Mouse (Mus musculus): ENCODE measurements around the gene Ap3b1. TPM values are rescaled to one million over a fixed set of nuclear protein-coding genes. Genes with fewer than 3 reads are reported as not detected.
"Not testable (repeated sequence)": the region's sequence is repeated elsewhere in the genome, so short reads cannot be mapped to it uniquely, and the experiment has no call there.

The Ap3b1 gene
- polyA plus RNA-seq (2015; fragmentation: Nextera tagmentation; extraction: Ambion mirVana) = 35.6 and 40.1 TPM in 2 replicates

GRCm38 (mm10) chr13:94358401-94359265, at the start of gene Ap3b1:
Ap3b1 (plus strand) TSS chr13:94358960.
- DNase-seq (ENCODE audit: low spot score) = peak; percentile 93

DNA sequence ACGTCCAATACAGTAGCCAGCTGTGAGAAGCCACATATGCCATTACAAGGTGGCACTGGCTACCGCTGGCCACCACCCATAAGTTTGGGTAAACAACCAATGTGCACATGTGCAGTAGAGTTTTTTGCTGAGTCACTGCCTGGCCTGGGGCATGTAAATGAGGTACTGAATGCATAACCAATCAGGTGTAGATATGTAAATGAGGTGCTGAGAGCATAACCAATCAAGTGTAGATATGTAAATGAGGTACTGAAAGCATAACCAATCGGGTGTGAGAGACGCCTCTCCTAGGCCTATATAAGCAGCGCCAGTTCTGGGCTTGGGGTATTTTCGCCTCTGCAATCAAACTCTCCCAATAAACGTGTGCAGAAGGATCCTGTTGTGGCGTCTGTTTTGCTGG, 45.9 kb upstream of the Ap3b1 start:
- not testable (repeated sequence) for DNase-seq (ENCODE audit: low spot score)

- no peak for DNase-seq (ENCODE audit: low spot score)
Measured at GRCm38 (mm10) chr13:94316975-94317511, 41.7 kb upstream of the Ap3b1 start.

DNA sequence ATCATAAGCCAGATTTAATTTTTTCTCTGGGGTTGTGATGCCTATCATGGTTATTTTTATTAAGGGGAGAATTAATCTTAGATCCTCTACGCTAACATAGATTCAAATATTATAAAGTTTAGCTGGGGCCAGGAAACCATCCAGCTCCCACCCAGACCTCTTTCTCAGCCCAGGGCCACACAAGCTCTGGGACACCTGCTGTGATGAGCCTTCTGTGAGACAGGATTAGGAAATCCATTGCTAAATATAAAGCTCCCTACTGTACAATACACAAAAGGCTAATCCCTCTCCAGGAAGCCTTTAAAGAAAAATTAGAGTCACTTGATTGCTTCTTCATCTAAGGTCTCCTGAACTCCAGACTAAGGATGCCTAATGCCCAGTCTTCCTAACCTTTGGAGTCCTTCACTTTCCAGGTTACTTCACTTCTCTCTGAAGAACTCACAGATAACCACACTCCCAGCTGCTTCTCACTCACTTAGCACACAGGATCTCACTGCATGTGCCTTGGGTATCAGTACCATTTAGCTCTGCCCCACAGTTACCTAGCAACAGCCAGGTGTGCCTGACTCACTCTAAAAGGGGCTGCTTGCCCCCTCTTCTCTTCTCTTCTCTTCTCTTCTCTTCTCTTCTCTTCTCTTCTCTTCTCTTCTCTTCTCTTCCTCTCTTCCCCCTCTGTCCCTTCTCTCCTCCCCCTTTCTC, 37.5 kb upstream of the Ap3b1 start:
- no peak for DNase-seq (ENCODE audit: low spot score)

DNA sequence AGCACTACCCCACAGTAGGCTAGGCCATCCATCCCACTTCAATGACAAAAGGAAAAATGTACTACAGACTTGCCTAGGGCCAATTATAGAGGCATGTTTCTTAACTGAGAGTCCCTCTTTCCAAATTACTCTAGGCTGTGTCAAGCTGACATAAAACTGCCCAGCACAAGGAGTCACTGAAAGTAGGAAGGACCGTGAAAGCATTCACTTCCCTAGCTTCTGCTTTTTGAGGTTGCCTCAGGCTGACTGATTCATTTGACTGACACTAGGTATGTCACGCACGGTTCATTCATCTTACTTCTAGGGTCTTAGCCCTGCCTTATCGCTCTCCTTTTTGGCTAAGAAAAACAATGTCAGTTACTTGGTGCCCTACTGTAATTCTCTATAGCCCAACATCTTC, 36.3 kb upstream of the Ap3b1 start:
- no peak for DNase-seq (ENCODE audit: low spot score)

- DNase-seq (ENCODE audit: low spot score) = no peak
Measured at GRCm38 (mm10) chr13:94328063-94328462, 30.7 kb upstream of the Ap3b1 start.

DNA sequence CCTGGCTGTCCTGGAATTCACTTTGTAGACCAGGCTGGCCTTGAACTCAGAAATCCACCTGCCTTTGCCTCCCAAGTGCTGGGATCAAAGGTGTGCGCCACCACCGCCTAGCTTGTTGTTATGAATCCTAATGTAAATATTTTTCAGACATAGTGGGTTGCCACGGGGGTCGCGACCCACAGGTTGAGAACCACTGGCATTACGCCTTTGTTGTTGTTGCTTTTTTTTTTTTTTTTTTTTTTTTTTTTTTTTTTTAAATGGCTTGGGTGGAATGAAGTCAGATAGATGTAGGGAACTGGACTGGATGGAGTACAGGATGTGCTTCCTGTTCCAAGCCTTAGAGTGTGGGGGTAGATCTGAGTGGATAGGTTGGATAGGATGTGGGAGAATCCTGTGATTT, 29.8 kb upstream of the Ap3b1 start:
- DNase-seq (ENCODE audit: low spot score) = not testable (repeated sequence)

DNA sequence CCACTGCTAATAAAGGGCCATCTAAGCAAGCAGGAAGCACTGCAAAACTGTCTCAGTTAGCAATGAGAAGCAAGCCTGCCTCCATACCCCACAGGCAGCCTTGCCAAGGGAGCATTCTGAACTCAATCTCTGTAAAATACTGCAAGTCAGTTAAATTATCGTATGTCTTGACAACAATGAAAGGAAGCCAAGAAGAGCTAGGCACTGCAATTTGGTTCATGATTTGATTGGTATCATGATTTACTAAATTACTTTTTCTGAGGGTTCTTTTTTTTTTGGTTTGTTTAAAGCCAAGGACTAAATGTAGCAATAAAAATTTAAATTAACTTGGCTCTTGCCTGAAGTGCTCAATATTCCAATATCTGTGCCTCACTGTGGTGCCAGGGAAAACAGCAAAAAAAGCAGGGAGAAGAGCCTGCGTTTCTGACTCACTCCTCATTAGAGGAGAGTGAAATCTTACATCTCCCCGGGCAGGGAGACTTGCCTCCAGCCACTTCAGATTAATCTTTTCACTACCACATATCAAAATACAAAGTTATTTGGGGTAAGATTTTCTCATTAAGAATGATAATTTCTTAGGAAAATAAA, 28.3 kb upstream of the Ap3b1 start:
- DNase-seq (ENCODE audit: low spot score) = no peak

DNA sequence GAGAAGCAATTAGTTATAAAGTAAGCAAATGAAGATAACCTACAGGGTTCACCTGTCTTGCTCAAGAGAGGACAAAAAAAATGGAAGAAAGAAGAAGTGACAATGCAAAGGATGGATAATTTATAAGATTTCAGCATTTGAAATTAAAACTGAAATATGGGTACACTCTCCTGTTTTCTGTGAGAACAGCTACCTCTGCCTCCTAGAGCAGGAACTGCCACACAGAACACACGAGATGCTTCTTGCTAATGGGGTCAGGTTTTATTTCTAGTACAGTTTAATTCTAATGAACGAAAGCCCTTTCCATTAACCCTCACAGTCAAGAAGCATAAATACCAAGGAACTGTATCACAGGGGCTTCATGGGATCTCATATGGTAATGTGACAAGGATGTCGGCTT, 20.4 kb upstream of the Ap3b1 start:
- DNase-seq (ENCODE audit: low spot score) = no peak

- DNase-seq (ENCODE audit: low spot score) = no peak
Measured at GRCm38 (mm10) chr13:94343192-94343591, 15.6 kb upstream of the Ap3b1 start.

GRCm38 (mm10) chr13:94344600-94344999, 14.2 kb upstream of the Ap3b1 start:
- not testable (repeated sequence) for DNase-seq (ENCODE audit: low spot score)

- no peak for DNase-seq (ENCODE audit: low spot score)
Measured at GRCm38 (mm10) chr13:94354584-94354983, 4.2 kb upstream of the Ap3b1 start.

GRCm38 (mm10) chr13:94358101-94358400, 709 bp upstream of the Ap3b1 start:
- no peak for DNase-seq (ENCODE audit: low spot score)

GRCm38 (mm10) chr13:94359282-94359920, 641 bp downstream of the Ap3b1 start:
- DNase-seq (ENCODE audit: low spot score) = no peak

DNA sequence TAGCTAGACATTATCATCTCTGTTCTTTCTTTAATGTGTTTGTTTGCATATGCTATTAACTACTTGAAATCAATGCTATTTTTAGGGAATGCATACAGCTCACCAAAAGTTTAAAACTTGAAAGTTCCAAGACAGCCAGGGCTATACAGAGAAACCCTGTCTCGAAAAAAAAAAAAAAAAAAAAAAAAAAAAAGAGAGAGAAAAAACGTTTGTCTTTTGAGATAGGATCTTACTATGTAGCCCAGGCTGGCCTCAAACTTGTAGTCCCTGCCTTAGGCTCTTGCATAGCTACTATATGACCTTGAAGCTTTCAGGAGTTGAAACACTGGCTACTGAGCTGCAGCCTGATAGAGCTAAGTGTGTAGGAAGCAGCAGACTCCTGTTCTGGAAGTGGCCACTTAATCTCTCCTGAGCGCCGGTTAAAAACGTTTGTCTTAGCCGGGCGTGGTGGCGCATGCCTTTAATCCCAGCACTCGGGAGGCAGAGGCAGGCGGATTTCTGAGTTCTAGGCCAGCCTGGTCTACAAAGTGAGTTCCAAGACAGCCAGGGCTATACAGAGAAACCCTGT, 2.3 kb downstream of the Ap3b1 start:
- not testable (repeated sequence) for DNase-seq (ENCODE audit: low spot score)

GRCm38 (mm10) chr13:94364336-94364735, 5.6 kb downstream of the Ap3b1 start:
- no peak for DNase-seq (ENCODE audit: low spot score)

GRCm38 (mm10) chr13:94365108-94365907, 6.5 kb downstream of the Ap3b1 start:
- no peak for DNase-seq (ENCODE audit: low spot score)

- DNase-seq (ENCODE audit: low spot score) = no peak
Measured at GRCm38 (mm10) chr13:94367869-94368268, 9.1 kb downstream of the Ap3b1 start.

DNA sequence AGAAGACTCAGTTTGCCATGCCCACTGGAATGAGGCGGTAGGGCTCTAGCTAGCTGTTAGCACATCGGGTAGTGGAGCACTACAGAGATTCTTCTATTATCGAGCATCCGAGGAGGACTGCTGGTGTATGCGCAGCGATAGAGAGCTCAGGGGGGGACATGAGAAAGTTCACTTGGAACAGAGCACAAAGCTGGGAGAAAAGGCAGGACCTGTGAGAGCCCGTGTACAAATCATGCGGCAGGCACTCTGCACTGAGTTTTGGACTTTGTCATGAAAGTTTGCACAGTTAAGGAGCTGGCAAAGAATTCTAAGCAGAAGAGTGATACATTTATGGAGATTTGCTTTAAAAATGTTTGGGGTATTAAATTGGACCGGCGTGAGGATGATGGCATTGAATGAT, 11.8 kb downstream of the Ap3b1 start:
- no peak for DNase-seq (ENCODE audit: low spot score)

- no peak for DNase-seq (ENCODE audit: low spot score)
Measured at GRCm38 (mm10) chr13:94372066-94372465, 13.3 kb downstream of the Ap3b1 start.

All from thymus, postnatal 0 days (tissue).